Mouse (Mus musculus) spleen, adult 18-20 months (tissue): ENCODE data around the gene Mdga2.

ENCODE experiments used
- DNase-seq, 2 experiments: peaks; one replicate each; pipeline ENCODE4 v3.0.0; 2022; ENCODE audit warnings: mixed read lengths in 2 of 2

The Mdga2 gene

DNA sequence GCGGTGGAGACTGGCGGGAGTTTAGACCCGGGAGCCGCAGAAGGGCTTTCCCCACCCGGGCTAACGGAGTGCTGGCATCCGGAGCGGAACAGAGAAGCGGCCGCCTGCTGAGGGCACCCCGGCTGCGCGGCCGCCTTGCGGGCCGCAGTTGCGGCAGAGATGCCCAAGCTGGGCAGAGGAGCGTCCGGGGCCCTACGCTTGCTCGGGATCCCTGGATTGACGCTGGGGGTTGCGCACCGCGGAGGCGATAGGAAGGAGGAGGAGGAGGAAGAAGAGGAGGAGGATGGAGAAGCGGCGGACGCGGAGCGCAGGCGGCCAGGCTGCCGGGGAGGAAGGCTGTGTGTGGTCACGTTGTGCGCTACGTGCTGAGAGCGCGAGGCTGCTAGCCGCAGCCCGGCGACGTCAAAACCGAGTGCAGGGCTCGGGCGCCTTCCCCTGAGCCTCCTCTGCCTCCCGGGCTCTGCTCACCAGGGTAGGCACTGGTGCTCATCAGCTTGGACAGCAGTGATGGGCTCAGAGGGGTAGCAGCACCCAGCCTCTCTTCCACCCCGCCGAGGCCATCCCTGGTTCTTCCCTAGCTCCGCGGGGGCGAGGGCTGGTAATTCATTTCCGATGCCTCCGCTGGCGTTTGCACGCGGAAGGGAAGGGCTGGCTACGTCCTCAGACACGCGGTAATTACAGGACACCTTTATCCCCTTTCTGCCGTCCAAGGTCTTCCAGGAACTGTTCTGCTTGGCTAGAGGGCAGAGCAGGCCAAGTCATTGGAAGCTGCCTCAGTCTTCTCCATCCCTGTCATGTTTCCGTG lies at the start of gene Mdga2:
TSS of gene Mdga2 (minus strand) at position 329 of the 805 bp plus-strand sequence.
- DNase-seq = peak in 1 of 2 experiments; percentile 4

- DNase-seq = no peak
Observed at GRCm38 (mm10) chr12:67267409-67267808, 45.1 kb upstream of the Mdga2 start.

DNA sequence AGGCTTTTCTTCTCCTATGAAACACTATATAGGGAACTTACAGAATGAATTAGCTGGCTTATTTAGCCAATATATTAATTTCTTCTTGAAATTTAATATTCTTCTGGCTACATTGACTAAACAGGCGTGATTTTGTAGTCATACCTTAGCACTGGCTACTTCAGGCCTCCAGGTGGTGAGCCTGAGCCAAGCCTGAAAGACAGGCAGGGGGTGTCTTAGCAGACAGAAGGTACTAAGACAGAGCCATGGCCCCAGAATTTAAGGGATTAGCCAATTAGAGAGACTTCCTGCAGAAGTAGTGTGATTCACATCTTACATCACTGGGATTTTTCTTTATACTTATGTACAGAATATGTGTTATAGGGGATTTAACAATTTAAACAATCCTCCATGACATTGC lies 1.2 kb upstream of the Mdga2 start:
- no peak for DNase-seq

GRCm38 (mm10) chr12:67221329-67222220 lies 774 bp downstream of the Mdga2 start:
- peak in 1 of 2 experiments; percentile 4 for DNase-seq

- DNase-seq = no peak
Observed at GRCm38 (mm10) chr12:67220641-67221231, 1.6 kb downstream of the Mdga2 start.

- DNase-seq = no peak
Observed at GRCm38 (mm10) chr12:67220041-67220440, 2.3 kb downstream of the Mdga2 start.

DNA sequence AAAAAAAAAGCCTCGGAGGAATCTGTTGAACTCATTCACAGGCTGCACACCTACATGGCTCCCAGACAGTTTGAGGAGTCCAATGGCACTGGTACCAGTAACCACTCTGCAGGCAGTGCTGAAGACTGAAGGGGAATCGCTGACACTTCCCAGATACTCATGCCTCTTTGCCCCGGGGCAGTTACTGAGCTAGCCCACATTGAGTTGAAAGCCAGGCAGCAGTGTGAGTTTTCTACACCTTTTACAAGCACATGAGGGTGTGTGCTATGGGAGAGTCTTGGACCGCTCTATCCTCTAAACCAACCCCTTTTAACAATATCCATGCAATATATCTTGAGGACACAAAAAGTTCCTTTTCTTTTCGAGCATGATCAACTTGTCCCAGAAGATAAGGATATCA lies 2.8 kb downstream of the Mdga2 start:
- DNase-seq = no peak

- no peak for DNase-seq
Observed at GRCm38 (mm10) chr12:67212801-67213200, 9.5 kb downstream of the Mdga2 start.

DNA sequence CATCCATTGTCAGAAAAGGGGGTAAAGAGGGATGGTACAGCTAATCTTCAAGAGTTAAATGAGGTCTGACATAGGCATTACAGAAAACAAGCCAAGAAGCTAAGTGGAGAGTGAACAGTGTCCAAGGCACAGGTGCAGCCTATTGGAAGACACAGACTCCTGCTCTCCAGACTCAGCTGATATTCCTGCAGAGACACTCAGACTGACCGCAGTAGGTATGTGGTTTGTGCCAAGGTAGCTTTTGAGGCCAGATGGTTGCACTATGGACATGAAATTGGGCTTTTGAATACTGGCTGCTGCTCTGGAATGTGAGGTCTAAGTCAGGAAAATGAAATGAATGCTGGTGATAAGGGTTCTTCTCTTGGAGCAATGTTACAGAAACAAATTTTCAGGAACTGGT lies 44.2 kb downstream of the Mdga2 start:
- DNase-seq = no peak

DNA sequence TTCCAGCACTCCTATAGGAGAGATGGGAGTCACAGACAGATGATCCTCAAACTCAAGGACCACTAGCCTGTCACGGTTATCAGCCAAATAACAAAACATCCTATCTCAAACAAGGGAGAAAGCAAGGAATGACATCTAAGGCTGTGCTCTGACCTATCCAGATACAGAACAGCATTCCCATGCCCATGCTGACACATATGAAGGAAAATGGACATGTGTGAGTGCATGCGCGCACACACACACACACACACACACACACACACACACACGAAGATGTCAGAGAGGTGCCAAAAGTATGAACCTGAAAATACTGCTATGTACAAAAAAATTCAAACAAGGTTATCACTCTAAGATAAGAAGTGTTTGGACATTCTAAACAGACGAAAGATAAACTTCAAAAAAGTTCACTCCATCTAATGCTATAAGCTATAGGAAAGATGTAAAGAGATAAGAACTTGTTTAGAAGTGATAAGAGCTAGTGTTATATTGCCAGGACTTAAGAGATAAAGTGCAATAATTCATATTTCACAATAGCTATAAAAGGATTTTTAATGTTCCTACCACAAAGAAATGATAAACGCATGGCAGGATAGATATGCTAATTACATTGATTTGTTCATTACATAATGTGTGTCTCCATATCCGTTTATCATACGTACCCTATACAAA lies 65.6 kb downstream of the Mdga2 start:
- DNase-seq = no peak

DNA sequence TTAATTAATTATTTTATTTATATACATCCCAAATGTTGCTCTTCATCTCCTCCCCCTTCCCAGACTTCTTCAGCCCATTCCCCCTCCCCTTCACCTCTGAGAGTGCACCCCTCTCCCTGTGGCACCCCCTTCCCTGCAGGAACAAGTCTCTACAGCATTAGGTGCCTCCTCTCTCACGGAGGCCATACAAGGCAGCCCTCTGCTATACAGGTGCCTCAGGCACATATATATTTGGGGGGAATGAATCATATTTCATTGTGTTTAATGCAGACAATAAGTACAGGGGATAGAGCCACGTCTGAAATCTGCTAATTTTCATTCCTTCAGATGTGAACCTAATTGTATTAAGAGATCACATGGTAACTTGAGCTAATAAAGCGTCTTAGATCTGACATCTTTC lies 69.3 kb downstream of the Mdga2 start:
- DNase-seq = no peak

- DNase-seq = no peak
Observed at GRCm38 (mm10) chr12:67141605-67142004, 80.7 kb downstream of the Mdga2 start.

DNA sequence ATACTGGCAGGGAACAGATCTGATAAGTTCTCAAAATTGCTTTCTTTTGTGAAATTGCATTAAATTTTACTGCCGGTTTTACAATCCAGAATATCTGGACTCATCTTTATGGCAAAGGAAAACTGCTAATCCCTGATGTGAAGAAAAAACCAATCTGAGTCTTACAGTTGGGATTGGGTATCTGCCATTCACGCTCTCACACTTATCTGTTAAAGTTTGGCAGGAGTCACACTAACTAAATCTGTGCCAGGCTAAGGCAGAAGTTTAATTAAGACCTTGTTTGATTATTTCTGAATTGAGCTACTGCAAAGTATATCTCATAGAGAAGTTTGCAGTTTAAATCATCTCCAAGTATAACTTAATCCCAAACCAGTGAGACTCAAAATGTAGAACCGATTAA lies 82.2 kb downstream of the Mdga2 start:
- DNase-seq = no peak

- no peak for DNase-seq
Observed at GRCm38 (mm10) chr12:67127457-67127856, 94.9 kb downstream of the Mdga2 start.

GRCm38 (mm10) chr12:67123874-67124273 lies 98.5 kb downstream of the Mdga2 start:
- DNase-seq = no peak

DNA sequence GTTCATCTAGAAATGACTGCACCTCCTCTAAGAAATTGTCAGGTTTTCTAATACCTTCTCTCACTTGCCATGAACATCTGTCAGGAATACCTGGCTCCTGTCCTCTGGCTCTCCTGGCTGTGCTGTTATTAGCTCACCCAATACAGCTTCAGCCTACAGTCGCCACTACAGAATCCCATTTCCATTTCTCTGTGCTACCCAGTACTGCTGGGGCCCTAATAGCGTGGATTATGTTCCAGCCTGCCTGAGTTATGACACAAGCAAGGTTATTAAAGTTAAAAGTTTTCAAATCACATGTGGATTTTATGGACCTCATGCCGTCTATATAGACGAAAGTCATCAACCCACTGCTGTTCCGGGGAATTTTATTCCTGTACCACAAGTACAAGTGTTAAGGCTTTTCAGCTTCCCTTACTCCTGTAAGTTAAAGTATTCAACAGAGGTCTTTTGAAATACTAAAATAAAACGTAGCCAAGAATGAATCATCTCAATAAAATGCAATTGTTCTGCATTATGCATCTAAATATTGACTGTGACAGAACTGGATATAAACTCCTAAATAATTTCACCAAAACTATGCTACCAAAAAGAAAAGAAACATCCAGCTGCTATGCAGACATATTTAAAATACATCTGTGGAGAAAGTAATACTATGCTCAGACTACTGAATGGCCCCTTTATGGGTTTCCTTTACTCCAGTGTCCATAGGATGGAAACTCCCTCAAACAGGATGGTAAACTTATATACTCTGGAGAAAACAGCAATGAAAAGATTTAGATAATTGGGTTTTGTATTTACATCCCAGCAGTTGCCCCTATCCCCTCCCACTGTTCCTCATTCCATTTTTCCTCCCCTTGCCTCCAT lies 103.5 kb downstream of the Mdga2 start:
- DNase-seq = no peak

- no peak for DNase-seq
Observed at GRCm38 (mm10) chr12:67104171-67104570, 118.2 kb downstream of the Mdga2 start.

DNA sequence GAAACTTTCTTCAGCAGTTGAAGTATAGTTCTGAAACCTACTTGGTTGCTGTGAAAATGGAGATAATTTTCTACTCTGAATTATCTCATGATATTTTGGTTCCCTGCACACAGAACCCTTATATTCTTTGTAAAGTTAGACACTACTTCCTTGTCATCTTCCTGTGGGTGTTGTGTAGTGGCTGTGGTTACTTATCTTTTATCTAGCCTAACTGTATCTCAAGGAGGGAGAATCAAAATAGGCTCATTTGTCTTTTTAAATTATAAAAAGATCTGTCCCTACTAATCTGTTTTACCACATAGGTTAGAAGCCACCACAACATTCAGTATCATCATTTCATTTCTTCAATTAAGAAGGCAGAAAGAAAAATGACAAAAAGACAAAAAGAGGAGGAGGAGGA lies 127.9 kb downstream of the Mdga2 start:
- no peak for DNase-seq

DNA sequence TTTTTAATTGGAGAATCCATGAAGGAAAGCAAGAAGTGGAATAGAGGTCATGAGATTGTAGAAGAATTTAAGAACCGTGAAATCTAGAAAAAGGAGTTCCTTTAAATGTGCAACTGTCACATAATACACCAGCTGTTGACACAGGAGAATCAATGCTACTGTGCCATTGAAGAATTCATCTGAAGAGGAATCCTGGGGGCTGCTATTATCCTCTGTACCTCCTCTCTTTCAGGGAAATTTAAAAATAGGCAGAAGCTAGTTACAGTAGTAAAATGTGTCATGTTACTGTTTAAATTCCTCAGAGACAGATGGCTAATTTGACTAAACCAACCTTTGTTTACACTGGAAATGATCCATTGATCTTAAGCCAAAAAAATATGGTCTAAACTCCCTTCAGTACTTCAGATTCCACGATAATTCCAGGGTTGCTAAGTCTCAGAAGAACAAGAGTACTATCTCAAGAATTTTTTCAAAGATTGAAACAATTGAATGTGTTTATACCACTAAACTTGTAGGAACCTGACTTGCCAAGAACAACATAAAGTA lies 131.9 kb downstream of the Mdga2 start:
- DNase-seq = no peak

DNA sequence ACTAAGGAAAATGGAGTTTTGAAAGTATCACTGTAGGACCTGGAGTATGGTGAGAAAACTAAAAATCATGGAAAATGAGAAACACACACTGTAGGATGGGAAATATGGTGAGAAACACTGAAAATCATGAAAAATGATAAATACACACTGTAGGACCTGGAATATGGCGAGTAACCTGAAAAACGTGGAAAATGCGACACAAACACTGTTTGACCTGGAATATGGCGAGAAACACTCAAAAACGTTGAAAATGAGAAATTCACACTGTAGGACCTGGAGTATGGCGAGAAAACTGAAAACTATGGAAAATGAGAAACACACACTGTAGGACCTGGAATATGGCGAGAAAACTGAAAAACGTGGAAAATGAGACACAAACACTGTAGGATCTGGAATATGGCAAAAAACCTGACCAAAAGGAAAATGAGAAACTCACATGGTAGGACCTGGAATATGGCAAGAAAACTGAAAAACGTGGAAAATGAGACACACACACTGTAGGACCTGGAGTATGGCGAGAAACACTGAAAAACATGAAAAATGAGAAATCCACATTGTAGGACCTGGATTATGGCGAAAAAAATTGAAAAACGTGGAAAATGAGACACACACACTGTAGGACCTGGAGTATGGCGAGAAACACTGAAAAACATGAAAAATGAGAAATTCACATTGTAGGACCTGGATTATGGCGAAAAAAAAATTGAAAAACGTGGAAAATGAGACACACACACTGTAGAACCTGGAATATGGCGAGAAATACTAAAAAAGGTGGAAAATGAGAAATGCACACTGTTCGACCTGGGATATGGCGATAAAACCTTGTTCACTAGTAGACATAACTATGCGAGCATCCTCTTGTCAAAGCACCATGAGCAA lies 163.0 kb downstream of the Mdga2 start:
- DNase-seq = no peak

DNA sequence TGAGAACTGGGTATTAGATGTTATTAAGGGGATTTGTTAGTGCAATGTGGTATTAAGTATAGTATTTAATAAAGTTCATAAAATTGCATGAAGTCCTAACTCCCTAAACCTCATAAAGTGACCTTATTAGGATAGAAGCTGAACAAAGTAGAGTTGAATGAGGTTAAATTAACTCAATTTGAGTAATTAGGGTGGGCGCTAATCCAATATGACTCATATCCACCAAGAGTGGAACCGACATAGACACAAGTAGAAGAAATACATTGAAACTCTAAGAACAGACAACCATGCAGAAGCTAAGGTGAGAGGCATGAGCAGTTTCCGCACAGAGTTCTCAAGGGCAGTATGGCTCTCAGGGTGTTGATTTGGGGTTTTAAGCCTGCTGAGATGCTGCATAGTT lies 165.7 kb downstream of the Mdga2 start:
- DNase-seq = no peak
